12 mouse cellular contexts compared by ENCODE assay signal in the genomic region with DNA sequence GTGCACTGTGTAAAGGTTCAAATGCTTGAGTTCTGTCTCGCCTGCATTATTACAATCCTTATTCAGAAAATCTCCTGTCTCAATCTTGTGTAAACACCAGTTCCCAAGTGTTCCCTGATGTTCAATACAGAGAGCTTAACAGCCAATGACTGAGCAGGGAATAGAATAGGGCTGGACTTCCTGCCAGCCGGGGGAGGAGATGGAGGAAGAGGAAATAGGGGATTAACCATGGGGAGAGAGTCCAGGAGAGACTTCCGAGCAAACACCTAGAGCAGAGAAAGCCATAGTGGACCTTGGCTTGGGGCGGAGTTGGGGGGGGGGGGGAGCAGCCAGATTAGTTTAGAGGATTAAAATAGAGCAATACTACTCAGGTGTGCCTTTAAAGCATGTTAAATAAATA. TPM values are rescaled to one million over a fixed set of nuclear protein-coding genes. Genes with fewer than 3 reads are reported as not detected.
DNase-seq lines count a peak whose midpoint lies in the region; ATAC-seq and TF ChIP-seq lines count a peak whose summit lies in the region.
"Had no signal": no experiment of that assay in that cellular context is flagged by ENCODE, and none has a peak within 500 bp of the region (broad histone marks: within the 10 kb centered on the region; RNA-seq: fewer than 3 reads in every experiment).

No protein-coding gene starts in this region.

- H3K27me3 ChIP-seq in kidney, adult 2 months (replicated peaks; ENCODE audit: control insufficient read depth, insufficient read depth, low read length), result no peaks in the 10 kb centered on the region
- H3K27me3 ChIP-seq in kidney, embryonic 16.5 days (ENCODE audit: insufficient read depth, low read length), result no peaks in the 10 kb centered on the region
- no peaks in the 10 kb centered on the region for H3K27me3 ChIP-seq in neural tube, embryonic 12.5 days (replicated peaks)
- H3K27me3 ChIP-seq in liver, embryonic 14.5 days (ENCODE audit: control insufficient read depth, insufficient read depth, low read length), result no peaks in the 10 kb centered on the region

- TF ChIP-seq CTCF in kidney, adult 2 months (conservative IDR thresholded peaks at IDR 0.05; ENCODE audit: insufficient read depth, insufficient read length, low read depth, low read length), result no peak
- no peak for TF ChIP-seq CTCF in liver, embryonic 14.5 days (IDR thresholded peaks at IDR 0.05; ENCODE audit: low read depth)

- peaks cover 34% of the 10 kb centered on the region for H3K4me1 ChIP-seq in kidney, adult 2 months (ENCODE audit: control insufficient read depth, insufficient read depth, low read length)
- peaks cover 39% of the 10 kb centered on the region for H3K4me1 ChIP-seq in kidney, embryonic 16.5 days (ENCODE audit: insufficient read depth, low read length)
- peaks cover 14% of the 10 kb centered on the region for H3K4me1 ChIP-seq in neural tube, embryonic 12.5 days
- H3K4me1 ChIP-seq in liver, embryonic 14.5 days (replicated peaks; ENCODE audit: control insufficient read depth in 2 of 2, insufficient read depth in 2 of 2, low read length in 1 of 2), result peaks cover 3 to 11% of the 10 kb centered on the region in 2 experiments; a peak in 3 of 4 replicates

- H3K9ac ChIP-seq in kidney, embryonic 16.5 days (replicated peaks; ENCODE audit: low read length), result no peak overlapping the region
- no peak overlapping the region for H3K9ac ChIP-seq in neural tube, embryonic 12.5 days
- no peak overlapping the region for H3K9ac ChIP-seq in liver, embryonic 14.5 days (replicated peaks)

- no peak; the same call in 1 of the 2 replicates for ATAC-seq in kidney, embryonic 16.5 days (ENCODE audit: low FRiP score, low TSS enrichment)
- peak; percentile 41; the same call in 1 of the 2 replicates for ATAC-seq in neural tube, embryonic 12.5 days (ENCODE audit: low FRiP score, low read depth)
- peak; percentile 70; the same call in 1 of the 2 replicates for ATAC-seq in liver, embryonic 14.5 days (ENCODE audit: insufficient read depth)
- ATAC-seq: CD4-positive, CD25-positive, alpha-beta regulatory T cell, adult 4 months had no signal

- TF ChIP-seq EP300 in liver, embryonic 14.5 days (IDR thresholded peaks at IDR 0.05; ENCODE audit: low read depth), result no peak

- no peak for TF ChIP-seq POLR2A in kidney, adult 2 months (IDR thresholded peaks at IDR 0.05; ENCODE audit: low read depth, low read length)

- H3K4me3 ChIP-seq in kidney, adult 2 months (ENCODE audit: insufficient read depth, low read depth, low read length), result no peak overlapping the region
- H3K4me3 ChIP-seq in kidney, embryonic 16.5 days (ENCODE audit: low read length), result no peak overlapping the region
- no peak overlapping the region for H3K4me3 ChIP-seq in neural tube, embryonic 12.5 days
- no peak overlapping the region for H3K4me3 ChIP-seq in liver, embryonic 14.5 days (ENCODE audit: insufficient read depth in 1 of 2, low read depth in 2 of 2, low read length in 2 of 2)
- H3K4me3 ChIP-seq: forebrain, embryonic 10.5 days; heart, adult 2 months; hindbrain, embryonic 10.5 days had no signal

- DNase-seq in kidney, adult 2 months, result peak; percentile 61
- DNase-seq in neural tube, embryonic 10.5 days (ENCODE audit: extremely low spot score, low spot score), result no peak
- no peak for DNase-seq in liver, embryonic 14.5 days (ENCODE audit: low read depth in 3 of 3, low spot score in 3 of 3)
- DNase-seq in frontal cortex, postnatal 36 days (ENCODE audit: low spot score in 2 of 2), result no peak
- DNase-seq in retina, embryonic 14.5 days (ENCODE audit: low spot score), result no peak
- no peak for DNase-seq in urinary bladder, postnatal 14 days (ENCODE audit: low spot score)
- DNase-seq: heart, adult 2 months had no signal

- WGBS in kidney, adult 2 months, result 52% methylated on average over 4 of the region's 4 CpGs
- 69% methylated on average over 4 of the region's 4 CpGs for WGBS in kidney, embryonic 16.5 days
- WGBS in neural tube, embryonic 12.5 days, result 72% methylated on average over 4 of the region's 4 CpGs
- WGBS in liver, embryonic 14.5 days (ENCODE audit: insufficient replicate concordance), result 54% methylated on average over 4 of the region's 4 CpGs

- H3K4me2 ChIP-seq in kidney, embryonic 16.5 days (replicated peaks; ENCODE audit: low read depth, low read length), result no peak overlapping the region
- no peak overlapping the region for H3K4me2 ChIP-seq in neural tube, embryonic 12.5 days (replicated peaks)
- no peak overlapping the region for H3K4me2 ChIP-seq in liver, embryonic 14.5 days (ENCODE audit: low read depth)

- no peaks in the 10 kb centered on the region for H3K9me3 ChIP-seq in kidney, embryonic 16.5 days (ENCODE audit: low read length)
- H3K9me3 ChIP-seq in neural tube, embryonic 12.5 days, result no peaks in the 10 kb centered on the region
- no peaks in the 10 kb centered on the region for H3K9me3 ChIP-seq in liver, embryonic 14.5 days (ENCODE audit: control insufficient read depth, low read length)
- H3K9me3 ChIP-seq: forebrain, embryonic 10.5 days; hindbrain, embryonic 10.5 days had no signal

- no peak overlapping the region for H3K27ac ChIP-seq in kidney, adult 2 months (ENCODE audit: insufficient read depth, low read depth, low read length)
- H3K27ac ChIP-seq in kidney, embryonic 16.5 days (ENCODE audit: low read length), result no peak overlapping the region
- H3K27ac ChIP-seq in neural tube, embryonic 12.5 days, result no peak overlapping the region
- no peak overlapping the region for H3K27ac ChIP-seq in liver, embryonic 14.5 days
- H3K27ac ChIP-seq: forebrain, embryonic 10.5 days; heart, adult 2 months; hindbrain, embryonic 10.5 days had no signal

- peaks cover 2% of the 10 kb centered on the region for H3K36me3 ChIP-seq in kidney, adult 2 months (ENCODE audit: control insufficient read depth, insufficient read depth, low read length)
- no peaks in the 10 kb centered on the region for H3K36me3 ChIP-seq in kidney, embryonic 16.5 days (ENCODE audit: insufficient read depth, low read length)
- peaks cover 7% of the 10 kb centered on the region for H3K36me3 ChIP-seq in neural tube, embryonic 12.5 days
- H3K36me3 ChIP-seq in liver, embryonic 14.5 days (replicated peaks; ENCODE audit: control insufficient read depth, insufficient read depth, low read depth), result no peaks in the 10 kb centered on the region; the same call in none of the 2 replicates

RNA-seq across cellular contexts. Expression of a gene that starts 51.3 kb away (rescaled TPM):
- polyA plus RNA-seq in kidney, adult 2 months (2012; rRNA removed), result 39.6 and 46.0 TPM in 2 replicates
- 34.6 and 37.4 TPM in 2 replicates for polyA plus RNA-seq in kidney, embryonic 16.5 days (2015; fragmentation: Nextera tagmentation; extraction: Ambion mirVana)
- 29.0 and 29.7 TPM in 2 replicates for polyA plus RNA-seq in neural tube, embryonic 12.5 days (2016; fragmentation: Nextera tagmentation; extraction: Ambion mirVana)
- 3.9 and 6.2 TPM in 2 replicates for polyA plus RNA-seq in liver, embryonic 14.5 days (2012; rRNA removed)
- 6.9 and 8.5 TPM in 2 replicates for polyA plus RNA-seq in liver, embryonic 14.5 days (2014; fragmentation: Nextera tagmentation; extraction: Ambion mirVana)
